Mouse (Mus musculus): ENCODE data around the gene Olfr584. TPM values are rescaled to one million over a fixed set of nuclear protein-coding genes. Genes with fewer than 3 reads are reported as not detected.

Olfr584 gene
- not detected for total RNA-seq (2021)
- polyA plus RNA-seq (2012; rRNA removed) = not detected in 2 replicates
- long read RNA-seq = 0 reads

DNA sequence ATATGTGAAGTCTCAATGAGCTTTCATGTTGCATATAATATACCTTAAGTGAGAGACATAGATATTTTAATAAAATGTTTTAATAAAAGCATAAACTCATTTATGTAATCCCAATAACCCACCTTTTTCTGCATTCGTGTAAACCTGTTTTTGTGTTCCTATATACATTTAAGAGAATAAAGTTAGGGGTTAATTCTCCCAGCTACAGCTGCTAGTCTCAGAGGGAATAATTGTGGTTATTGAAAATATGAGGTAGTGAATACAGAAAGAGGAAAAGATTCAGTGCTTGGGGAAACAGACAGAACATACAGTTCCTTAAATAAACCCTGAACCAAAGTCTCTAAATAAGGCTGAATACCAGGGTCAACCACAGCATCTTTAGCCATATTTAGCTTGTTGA, at the start of gene Olfr584:
TSS of gene Olfr584 (plus strand) at position 301 of the 400 bp plus-strand sequence.
- intact Hi-C loops (cut with DNase I) = no loop called here
- Histone ChIP-seq H3K4me3 (no peak within 1 kb of the TSS), H3K27me3 (ENCODE audit: control insufficient read depth, insufficient read depth, low read length) (no peaks in the 10 kb centered on the region), H3K4me1 (ENCODE audit: control insufficient read depth, insufficient read depth, low read length) (no peaks in the 10 kb centered on the region), H3K36me3 (ENCODE audit: control insufficient read depth, insufficient read depth, low read length) (no peaks in the 10 kb centered on the region), H3K79me2 (replicated peaks; ENCODE audit: control insufficient read depth, insufficient read depth, low read length) (no peaks in the 10 kb centered on the region), H3K9ac (ENCODE audit: low read depth, low read length) (no peak within 1 kb of the TSS), H3K27ac (no peak within 1 kb of the TSS)
- DNase-seq = no peak
- no peak for TF ChIP-seq EP300 (IDR thresholded peaks at IDR 0.05; ENCODE audit: insufficient read depth, low read depth, low read length)
- no peak for TF ChIP-seq CTCF (IDR thresholded peaks at IDR 0.05)
- 75% methylated on average over 1 of the region's 1 CpGs for WGBS

DNA sequence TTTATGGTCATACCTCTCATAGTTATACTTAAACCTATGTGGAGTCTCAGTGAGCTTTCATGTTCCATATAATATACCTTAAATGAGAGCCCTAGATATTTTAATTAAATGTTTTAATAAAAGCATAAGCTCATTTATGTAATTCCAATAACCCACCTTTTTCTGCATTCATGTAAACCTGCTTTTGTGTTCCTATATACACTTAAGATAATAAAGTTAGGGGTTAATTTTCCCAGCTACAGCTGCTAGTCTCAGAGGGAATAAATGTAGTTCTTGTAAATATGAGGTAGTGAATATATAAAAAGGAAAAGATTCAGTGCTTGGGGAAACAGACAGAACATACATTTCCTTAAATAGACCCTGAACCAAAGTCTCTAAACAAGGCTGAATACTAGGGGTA, 44.0 kb upstream of the Olfr584 start, which contains the start of gene Olfr582:
TSS of gene Olfr582 (plus strand) at position 301 of the 400 bp plus-strand sequence.
- Histone ChIP-seq H3K27ac (no peak within 1 kb of the TSS), H3K9ac (ENCODE audit: low read depth, low read length) (no peak within 1 kb of the TSS), H3K4me1 (ENCODE audit: control insufficient read depth, insufficient read depth, low read length) (no peaks in the 10 kb centered on the region), H3K79me2 (replicated peaks; ENCODE audit: control insufficient read depth, insufficient read depth, low read length) (no peaks in the 10 kb centered on the region), H3K36me3 (ENCODE audit: control insufficient read depth, insufficient read depth, low read length) (no peaks in the 10 kb centered on the region), H3K27me3 (ENCODE audit: control insufficient read depth, insufficient read depth, low read length) (no peaks in the 10 kb centered on the region), H3K4me3 (no peak within 1 kb of the TSS)
- intact Hi-C loops (cut with DNase I) = no loop called here
- TF ChIP-seq POLR2A (IDR thresholded peaks at IDR 0.05; ENCODE audit: insufficient read depth, low read depth, low read length) = no peak
- TF ChIP-seq EP300 (IDR thresholded peaks at IDR 0.05; ENCODE audit: insufficient read depth, low read depth, low read length) = no peak
- TF ChIP-seq CTCF (IDR thresholded peaks at IDR 0.05) = no peak
- DNase-seq = no peak

DNA sequence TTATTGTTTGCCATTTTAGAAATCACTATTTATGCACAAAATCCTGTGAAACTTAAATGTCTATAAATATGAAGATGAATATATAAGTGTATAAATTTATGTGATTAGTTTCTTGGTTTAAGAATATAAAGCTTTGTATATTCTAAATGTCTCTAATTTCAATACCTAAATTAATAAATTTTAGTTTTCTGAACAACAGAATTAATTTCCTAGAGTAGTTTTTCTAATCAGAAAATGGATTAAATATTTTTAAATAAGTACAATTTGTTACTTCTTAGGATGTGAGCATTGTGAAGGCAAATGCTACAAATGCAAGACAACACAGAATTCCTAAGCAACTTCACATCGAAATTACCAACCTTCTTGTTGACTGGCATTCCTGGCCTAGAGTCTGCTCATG, 30.7 kb upstream of the Olfr584 start, which contains the start of gene Olfr583:
TSS of gene Olfr583 (plus strand) at position 301 of the 400 bp plus-strand sequence.
- intact Hi-C loops (cut with DNase I) = no loop called here
- Histone ChIP-seq H3K4me1 (ENCODE audit: control insufficient read depth, insufficient read depth, low read length) (no peaks in the 10 kb centered on the region), H3K4me3 (no peak within 1 kb of the TSS), H3K9ac (ENCODE audit: low read depth, low read length) (no peak within 1 kb of the TSS), H3K27me3 (ENCODE audit: control insufficient read depth, insufficient read depth, low read length) (no peaks in the 10 kb centered on the region), H3K79me2 (replicated peaks; ENCODE audit: control insufficient read depth, insufficient read depth, low read length) (no peaks in the 10 kb centered on the region), H3K36me3 (ENCODE audit: control insufficient read depth, insufficient read depth, low read length) (no peaks in the 10 kb centered on the region), H3K27ac (no peak within 1 kb of the TSS)
- WGBS = 85% methylated on average over 1 of the region's 1 CpGs
- no peak for DNase-seq
- TF ChIP-seq EP300 (IDR thresholded peaks at IDR 0.05; ENCODE audit: insufficient read depth, low read depth, low read length) (no peak), POLR2A (IDR thresholded peaks at IDR 0.05; ENCODE audit: insufficient read depth, low read depth, low read length) (no peak), CTCF (IDR thresholded peaks at IDR 0.05) (no peak)

DNA sequence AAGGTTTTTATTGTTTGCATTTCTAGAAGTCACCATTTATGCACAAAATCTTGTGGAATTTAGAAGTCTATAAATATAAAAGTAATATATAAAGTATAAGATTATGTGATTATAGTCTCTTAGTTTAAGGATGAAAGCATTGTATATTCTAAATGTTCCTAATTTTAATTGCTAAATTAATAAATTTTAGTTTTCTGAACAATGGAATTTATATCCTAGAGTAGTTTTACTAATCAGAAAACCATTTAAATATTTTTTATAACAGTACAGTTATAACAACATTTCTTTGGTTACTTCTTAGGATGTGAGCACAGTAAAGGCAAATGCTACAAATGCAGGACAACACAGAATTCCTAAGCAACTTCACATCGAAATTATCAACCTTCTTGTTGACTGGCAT, 15.7 kb downstream of the Olfr584 start, which contains the start of gene Olfr585:
TSS of gene Olfr585 (plus strand) at position 301 of the 400 bp plus-strand sequence.
- TF ChIP-seq CTCF (IDR thresholded peaks at IDR 0.05) = no peak
- no peak for TF ChIP-seq POLR2A (IDR thresholded peaks at IDR 0.05; ENCODE audit: insufficient read depth, low read depth, low read length)
- no peak for TF ChIP-seq EP300 (IDR thresholded peaks at IDR 0.05; ENCODE audit: insufficient read depth, low read depth, low read length)
- Histone ChIP-seq H3K4me1 (ENCODE audit: control insufficient read depth, insufficient read depth, low read length) (no peaks in the 10 kb centered on the region), H3K79me2 (replicated peaks; ENCODE audit: control insufficient read depth, insufficient read depth, low read length) (no peaks in the 10 kb centered on the region), H3K36me3 (ENCODE audit: control insufficient read depth, insufficient read depth, low read length) (no peaks in the 10 kb centered on the region), H3K4me3 (no peak within 1 kb of the TSS), H3K27ac (no peak within 1 kb of the TSS), H3K27me3 (ENCODE audit: control insufficient read depth, insufficient read depth, low read length) (no peaks in the 10 kb centered on the region), H3K9ac (ENCODE audit: low read depth, low read length) (no peak within 1 kb of the TSS)
- WGBS = 74% methylated on average over 1 of the region's 1 CpGs
- DNase-seq = no peak
- intact Hi-C loops (cut with DNase I) = no loop called here

DNA sequence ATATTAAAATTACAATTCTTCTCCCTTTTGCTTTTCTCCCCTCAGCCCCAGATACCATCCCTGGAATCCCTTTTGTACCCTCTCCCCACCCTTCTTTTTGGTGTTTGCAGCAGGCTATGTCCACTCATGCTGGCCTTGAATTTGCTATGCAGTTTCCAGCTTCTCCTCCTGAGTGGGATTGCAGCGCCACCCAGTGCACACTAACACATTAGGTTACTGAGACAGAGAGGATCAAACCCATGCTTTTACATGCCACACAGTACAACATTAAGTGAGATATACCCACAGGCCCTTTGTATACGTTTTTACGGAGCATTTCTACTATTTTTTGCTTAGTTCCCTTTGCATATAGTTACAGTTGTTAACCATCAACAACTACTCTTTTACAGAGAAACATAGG, 37.7 kb downstream of the Olfr584 start:
- Histone ChIP-seq H3K4me1 (ENCODE audit: control insufficient read depth, insufficient read depth, low read length) (no peaks in the 10 kb centered on the region), H3K4me3 (no peak overlapping the region), H3K9ac (ENCODE audit: low read depth, low read length) (no peak overlapping the region), H3K27me3 (ENCODE audit: control insufficient read depth, insufficient read depth, low read length) (no peaks in the 10 kb centered on the region), H3K27ac (no peak overlapping the region), H3K79me2 (replicated peaks; ENCODE audit: control insufficient read depth, insufficient read depth, low read length) (no peaks in the 10 kb centered on the region), H3K36me3 (ENCODE audit: control insufficient read depth, insufficient read depth, low read length) (no peaks in the 10 kb centered on the region)
- no peak for TF ChIP-seq POLR2A (IDR thresholded peaks at IDR 0.05; ENCODE audit: insufficient read depth, low read depth, low read length)
- no peak for TF ChIP-seq EP300 (IDR thresholded peaks at IDR 0.05; ENCODE audit: insufficient read depth, low read depth, low read length)
- 0 out of 2 replicates have a peak, but pooled peaks have one; percentile 7 for TF ChIP-seq CTCF (IDR thresholded peaks at IDR 0.05)
- intact Hi-C loops (cut with DNase I) = no loop called here
- DNase-seq = no peak
- 45% methylated on average over 3 of the region's 3 CpGs for WGBS

DNA sequence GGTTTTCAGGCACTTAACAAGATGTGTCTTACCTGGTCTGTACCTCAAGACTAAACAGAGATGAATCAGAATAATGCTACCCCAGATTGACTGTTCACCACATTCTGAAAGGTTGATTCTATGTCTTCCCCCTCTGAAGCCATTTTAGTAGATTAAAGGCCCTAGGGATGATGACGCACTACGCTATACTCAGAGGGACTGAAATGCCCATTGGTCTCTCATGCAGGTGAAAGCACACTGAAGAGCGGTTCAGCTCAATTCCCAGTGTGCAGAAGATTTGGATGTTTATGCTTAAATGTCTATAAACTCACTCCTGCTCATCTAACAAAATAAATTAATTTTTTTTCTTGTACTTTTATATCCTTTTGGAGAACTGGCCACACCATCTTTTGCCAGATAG, 43.9 kb downstream of the Olfr584 start, which contains the start of gene Olfr586:
TSS of gene Olfr586 (minus strand) at position 101 of the 400 bp plus-strand sequence.
- Histone ChIP-seq H3K36me3 (ENCODE audit: control insufficient read depth, insufficient read depth, low read length) (no peaks in the 10 kb centered on the region), H3K4me1 (ENCODE audit: control insufficient read depth, insufficient read depth, low read length) (no peaks in the 10 kb centered on the region), H3K4me3 (no peak within 1 kb of the TSS), H3K27me3 (ENCODE audit: control insufficient read depth, insufficient read depth, low read length) (no peaks in the 10 kb centered on the region), H3K9ac (ENCODE audit: low read depth, low read length) (no peak within 1 kb of the TSS), H3K27ac (no peak within 1 kb of the TSS), H3K79me2 (replicated peaks; ENCODE audit: control insufficient read depth, insufficient read depth, low read length) (no peaks in the 10 kb centered on the region)
- intact Hi-C loops (cut with DNase I) = no loop called here
- WGBS = 84% methylated on average over 3 of the region's 3 CpGs
- no peak for TF ChIP-seq EP300 (IDR thresholded peaks at IDR 0.05; ENCODE audit: insufficient read depth, low read depth, low read length)
- no peak for TF ChIP-seq CTCF (IDR thresholded peaks at IDR 0.05)
- no peak for TF ChIP-seq POLR2A (IDR thresholded peaks at IDR 0.05; ENCODE audit: insufficient read depth, low read depth, low read length)
- DNase-seq = no peak

Other genes with a start within 250 kb of the Olfr584 start
- not detected for gene Olfr566, start 223.1 kb upstream of the Olfr584 start, total RNA-seq (2021)
- gene Olfr566, start 223.1 kb upstream of the Olfr584 start, polyA plus RNA-seq (2012; rRNA removed) = not detected in 2 replicates
- gene Olfr568, start 204.8 kb upstream of the Olfr584 start, total RNA-seq (2021) = not detected
- not detected in 2 replicates for gene Olfr568, start 204.8 kb upstream of the Olfr584 start, polyA plus RNA-seq (2012; rRNA removed)
- gene Olfr569, start 191.0 kb upstream of the Olfr584 start, total RNA-seq (2021) = not detected
- gene Olfr569, start 191.0 kb upstream of the Olfr584 start, polyA plus RNA-seq (2012; rRNA removed) = not detected in 2 replicates
- gene Olfr570, start 187.3 kb upstream of the Olfr584 start, total RNA-seq (2021) = not detected
- gene Olfr570, start 187.3 kb upstream of the Olfr584 start, polyA plus RNA-seq (2012; rRNA removed) = not detected in 2 replicates
- gene Olfr571, start 164.3 kb upstream of the Olfr584 start, total RNA-seq (2021) = not detected
- not detected in 2 replicates for gene Olfr571, start 164.3 kb upstream of the Olfr584 start, polyA plus RNA-seq (2012; rRNA removed)
- gene Olfr572, start 157.5 kb upstream of the Olfr584 start, total RNA-seq (2021) = not detected
- gene Olfr572, start 157.5 kb upstream of the Olfr584 start, polyA plus RNA-seq (2012; rRNA removed) = not detected in 2 replicates
- not detected for gene Olfr573-ps1, start 139.3 kb upstream of the Olfr584 start, total RNA-seq (2021)
- gene Olfr573-ps1, start 139.3 kb upstream of the Olfr584 start, polyA plus RNA-seq (2012; rRNA removed) = not detected in 2 replicates
- gene Olfr574, start 133.4 kb upstream of the Olfr584 start, total RNA-seq (2021) = not detected
- gene Olfr574, start 133.4 kb upstream of the Olfr584 start, polyA plus RNA-seq (2012; rRNA removed) = not detected in 2 replicates
- not detected for gene Olfr575, start 123.1 kb upstream of the Olfr584 start, total RNA-seq (2021)
- not detected in 2 replicates for gene Olfr575, start 123.1 kb upstream of the Olfr584 start, polyA plus RNA-seq (2012; rRNA removed)
- not detected for gene Olfr576, start 119.2 kb upstream of the Olfr584 start, total RNA-seq (2021)
- gene Olfr576, start 119.2 kb upstream of the Olfr584 start, polyA plus RNA-seq (2012; rRNA removed) = not detected in 2 replicates
- gene Olfr577, start 105.9 kb upstream of the Olfr584 start, total RNA-seq (2021) = not detected
- not detected in 2 replicates for gene Olfr577, start 105.9 kb upstream of the Olfr584 start, polyA plus RNA-seq (2012; rRNA removed)
- not detected for gene Olfr578, start 92.6 kb upstream of the Olfr584 start, total RNA-seq (2021)
- not detected in 2 replicates for gene Olfr578, start 92.6 kb upstream of the Olfr584 start, polyA plus RNA-seq (2012; rRNA removed)
- gene Olfr582, start 43.9 kb upstream of the Olfr584 start, total RNA-seq (2021) = not detected
- gene Olfr582, start 43.9 kb upstream of the Olfr584 start, polyA plus RNA-seq (2012; rRNA removed) = not detected in 2 replicates
- gene Olfr583, start 30.6 kb upstream of the Olfr584 start, total RNA-seq (2021) = not detected
- gene Olfr583, start 30.6 kb upstream of the Olfr584 start, polyA plus RNA-seq (2012; rRNA removed) = not detected in 2 replicates
- not detected for gene Olfr585, start 15.8 kb downstream of the Olfr584 start, total RNA-seq (2021)
- not detected in 2 replicates for gene Olfr585, start 15.8 kb downstream of the Olfr584 start, polyA plus RNA-seq (2012; rRNA removed)
- gene Olfr586, start 43.8 kb downstream of the Olfr584 start, total RNA-seq (2021) = not detected
- gene Olfr586, start 43.8 kb downstream of the Olfr584 start, polyA plus RNA-seq (2012; rRNA removed) = not detected in 2 replicates
- not detected for gene Olfr588-ps1, start 59.0 kb downstream of the Olfr584 start, total RNA-seq (2021)
- not detected in 2 replicates for gene Olfr588-ps1, start 59.0 kb downstream of the Olfr584 start, polyA plus RNA-seq (2012; rRNA removed)
- gene Olfr589, start 74.5 kb downstream of the Olfr584 start, total RNA-seq (2021) = not detected
- not detected in 2 replicates for gene Olfr589, start 74.5 kb downstream of the Olfr584 start, polyA plus RNA-seq (2012; rRNA removed)
- not detected for gene Olfr591, start 96.5 kb downstream of the Olfr584 start, total RNA-seq (2021)
- not detected in 2 replicates for gene Olfr591, start 96.5 kb downstream of the Olfr584 start, polyA plus RNA-seq (2012; rRNA removed)
- gene Olfr592, start 102.9 kb downstream of the Olfr584 start, total RNA-seq (2021) = not detected
- gene Olfr592, start 102.9 kb downstream of the Olfr584 start, polyA plus RNA-seq (2012; rRNA removed) = not detected in 2 replicates
- not detected for gene Olfr593, start 130.0 kb downstream of the Olfr584 start, total RNA-seq (2021)
- gene Olfr593, start 130.0 kb downstream of the Olfr584 start, polyA plus RNA-seq (2012; rRNA removed) = not detected in 2 replicates
- gene Olfr594, start 135.1 kb downstream of the Olfr584 start, total RNA-seq (2021) = not detected
- not detected in 2 replicates for gene Olfr594, start 135.1 kb downstream of the Olfr584 start, polyA plus RNA-seq (2012; rRNA removed)
- gene Usp17ld, start 170.6 kb downstream of the Olfr584 start, total RNA-seq (2021) = not detected
- not detected in 2 replicates for gene Usp17ld, start 170.6 kb downstream of the Olfr584 start, polyA plus RNA-seq (2012; rRNA removed)
- not detected for gene Olfr596, start 223.8 kb downstream of the Olfr584 start, total RNA-seq (2021)
- not detected in 2 replicates for gene Olfr596, start 223.8 kb downstream of the Olfr584 start, polyA plus RNA-seq (2012; rRNA removed)
- gene Olfr597, start 234.4 kb downstream of the Olfr584 start, total RNA-seq (2021) = not detected
- not detected in 2 replicates for gene Olfr597, start 234.4 kb downstream of the Olfr584 start, polyA plus RNA-seq (2012; rRNA removed)
- not detected for gene Olfr598, start 241.7 kb downstream of the Olfr584 start, total RNA-seq (2021)
- not detected in 2 replicates for gene Olfr598, start 241.7 kb downstream of the Olfr584 start, polyA plus RNA-seq (2012; rRNA removed)

Data from heart, adult 2 months (tissue).